Comparison of ENCODE assay signal across 24 mouse cellular contexts in the genomic region with DNA sequence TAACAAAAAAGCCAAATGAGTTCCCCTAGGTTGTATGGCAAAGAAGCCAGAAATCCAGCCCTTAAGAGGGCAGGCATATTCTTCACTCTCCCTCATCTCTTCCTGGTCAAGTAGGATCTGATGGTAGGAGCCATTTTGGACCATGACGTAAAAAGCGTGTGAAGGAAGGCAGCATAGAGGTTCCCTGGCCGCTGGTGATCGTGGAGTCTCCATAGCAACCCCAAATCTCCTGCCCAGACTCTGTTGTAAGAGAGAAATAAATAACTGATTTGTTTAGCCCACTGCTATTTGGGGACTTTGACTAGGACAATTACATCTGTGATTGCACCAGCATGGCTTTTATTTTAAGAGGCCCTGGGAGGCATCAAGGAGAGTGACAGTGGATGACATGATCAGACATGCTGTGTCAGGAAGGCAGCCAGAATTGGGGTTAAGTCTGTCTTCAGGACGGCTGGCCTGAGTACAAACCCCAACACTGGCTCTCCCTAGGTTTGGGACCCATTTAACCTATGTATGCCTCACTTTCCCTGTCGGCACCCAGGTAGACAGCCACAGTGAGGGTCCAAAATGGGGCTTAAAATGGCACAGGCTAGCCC. TPM values are rescaled to one million over a fixed set of nuclear protein-coding genes. Genes with fewer than 3 reads are reported as not detected.
DNase-seq lines count a peak whose midpoint lies in the region; ATAC-seq and TF ChIP-seq lines count a peak whose summit lies in the region.
"Had no signal": no experiment of that assay in that cellular context is flagged by ENCODE, and none has a peak within 500 bp of the region (broad histone marks: within the 10 kb centered on the region; RNA-seq: fewer than 3 reads in every experiment).

No protein-coding gene starts in this region.

- no peaks in the 10 kb centered on the region; the same call in 1 of the 2 replicates for H3K4me1 ChIP-seq in forebrain, embryonic 16.5 days (replicated peaks; ENCODE audit: control insufficient read depth, insufficient read depth, low read length)
- peaks cover 7% of the 10 kb centered on the region; the same call in 1 of the 2 replicates for H3K4me1 ChIP-seq in forebrain, embryonic 15.5 days
- peaks cover 9% of the 10 kb centered on the region; the same call in 1 of the 2 replicates for H3K4me1 ChIP-seq in hindbrain, postnatal 0 days (ENCODE audit: insufficient read depth, low read length)
- H3K4me1 ChIP-seq in hindbrain, embryonic 11.5 days (replicated peaks; ENCODE audit: control insufficient read depth, insufficient read depth, low read length), result no peaks in the 10 kb centered on the region
- H3K4me1 ChIP-seq in neural tube, embryonic 12.5 days, result peaks cover 9% of the 10 kb centered on the region; the same call in 1 of the 2 replicates
- H3K4me1 ChIP-seq in cerebellum, adult 2 months (ENCODE audit: control insufficient read depth, insufficient read depth, low read length), result peaks cover 5% of the 10 kb centered on the region

- no peak overlapping the region for H3K4me3 ChIP-seq in forebrain, embryonic 16.5 days (replicated peaks; ENCODE audit: low read length)
- H3K4me3 ChIP-seq in forebrain, embryonic 15.5 days, result no peak overlapping the region
- H3K4me3 ChIP-seq in hindbrain, postnatal 0 days (ENCODE audit: low read length), result no peak overlapping the region
- H3K4me3 ChIP-seq in hindbrain, embryonic 11.5 days (ENCODE audit: low read depth, low read length), result no peak overlapping the region
- H3K4me3 ChIP-seq in neural tube, embryonic 12.5 days, result no peak overlapping the region
- no peak overlapping the region for H3K4me3 ChIP-seq in cerebellum, adult 2 months (replicated peaks; ENCODE audit: insufficient read depth, low read depth, low read length)
- H3K4me3 ChIP-seq: hindbrain, embryonic 15.5 days; kidney, embryonic 15.5 days; lung, embryonic 15.5 days had no signal

- no peak for TF ChIP-seq CTCF in hindbrain, postnatal 0 days (IDR thresholded peaks at IDR 0.05; ENCODE audit: low read depth)
- TF ChIP-seq CTCF in cerebellum, adult 2 months (IDR thresholded peaks at IDR 0.05; ENCODE audit: borderline replicate concordance, insufficient read depth, low read depth, low read length), result no peak

- H3K9ac ChIP-seq in forebrain, embryonic 16.5 days (replicated peaks; ENCODE audit: low read depth, low read length), result no peak overlapping the region
- H3K9ac ChIP-seq in forebrain, embryonic 15.5 days (replicated peaks), result no peak overlapping the region
- H3K9ac ChIP-seq in hindbrain, postnatal 0 days (replicated peaks; ENCODE audit: low read length), result no peak overlapping the region
- H3K9ac ChIP-seq in hindbrain, embryonic 11.5 days (ENCODE audit: low read depth, low read length), result no peak overlapping the region
- no peak overlapping the region for H3K9ac ChIP-seq in neural tube, embryonic 12.5 days
- H3K9ac ChIP-seq: hindbrain, embryonic 15.5 days; kidney, embryonic 15.5 days; lung, embryonic 15.5 days had no signal

- no peaks in the 10 kb centered on the region for H3K9me3 ChIP-seq in forebrain, embryonic 16.5 days (ENCODE audit: control insufficient read depth, low read length)
- H3K9me3 ChIP-seq in forebrain, embryonic 15.5 days, result no peaks in the 10 kb centered on the region
- no peaks in the 10 kb centered on the region for H3K9me3 ChIP-seq in hindbrain, postnatal 0 days (ENCODE audit: low read length)
- no peaks in the 10 kb centered on the region for H3K9me3 ChIP-seq in hindbrain, embryonic 11.5 days (ENCODE audit: control insufficient read depth, low read length)
- no peaks in the 10 kb centered on the region for H3K9me3 ChIP-seq in neural tube, embryonic 12.5 days
- H3K9me3 ChIP-seq: hindbrain, embryonic 15.5 days; kidney, embryonic 15.5 days; lung, embryonic 15.5 days had no signal

- WGBS in forebrain, embryonic 16.5 days, result 40% methylated on average over 6 of the region's 6 CpGs
- 36% methylated on average over 6 of the region's 6 CpGs for WGBS in forebrain, embryonic 15.5 days
- WGBS in hindbrain, postnatal 0 days, result 29% methylated on average over 6 of the region's 6 CpGs
- WGBS in hindbrain, embryonic 11.5 days, result 59% methylated on average over 6 of the region's 6 CpGs
- WGBS in neural tube, embryonic 12.5 days, result 37% methylated on average over 6 of the region's 6 CpGs
- 78% methylated on average over 6 of the region's 6 CpGs for WGBS in cerebellum, adult 2 months

- ATAC-seq in forebrain, embryonic 16.5 days, result peak; percentile 31; the same call in 1 of the 2 replicates
- ATAC-seq in forebrain, embryonic 15.5 days (replicated peaks), result no peak
- peak; percentile 78 for ATAC-seq in hindbrain, postnatal 0 days
- no peak for ATAC-seq in hindbrain, embryonic 11.5 days (ENCODE audit: low FRiP score)
- 0 out of 2 replicates have a peak, but pooled peaks have one; percentile 33 for ATAC-seq in neural tube, embryonic 12.5 days (ENCODE audit: low FRiP score, low read depth)
- ATAC-seq: intestine, postnatal 0 days had no signal

- no peaks in the 10 kb centered on the region for H3K36me3 ChIP-seq in forebrain, embryonic 16.5 days (ENCODE audit: control insufficient read depth, insufficient read depth)
- H3K36me3 ChIP-seq in forebrain, embryonic 15.5 days, result no peaks in the 10 kb centered on the region
- no peaks in the 10 kb centered on the region for H3K36me3 ChIP-seq in hindbrain, postnatal 0 days (ENCODE audit: insufficient read depth, low read length)
- no peaks in the 10 kb centered on the region for H3K36me3 ChIP-seq in hindbrain, embryonic 11.5 days (ENCODE audit: control insufficient read depth, insufficient read depth, low read length)
- no peaks in the 10 kb centered on the region for H3K36me3 ChIP-seq in neural tube, embryonic 12.5 days
- H3K36me3 ChIP-seq: hindbrain, embryonic 15.5 days; kidney, embryonic 15.5 days; lung, embryonic 15.5 days had no signal

- no peak overlapping the region for H3K4me2 ChIP-seq in forebrain, embryonic 16.5 days (ENCODE audit: low read length)
- H3K4me2 ChIP-seq in forebrain, embryonic 15.5 days (replicated peaks), result no peak overlapping the region
- H3K4me2 ChIP-seq in hindbrain, postnatal 0 days (ENCODE audit: low read depth, low read length), result no peak overlapping the region
- H3K4me2 ChIP-seq in hindbrain, embryonic 11.5 days (replicated peaks; ENCODE audit: low read depth, low read length), result no peak overlapping the region
- H3K4me2 ChIP-seq in neural tube, embryonic 12.5 days (replicated peaks), result no peak overlapping the region
- H3K4me2 ChIP-seq: heart, embryonic 11.5 days; hindbrain, embryonic 15.5 days; kidney, embryonic 15.5 days; liver, embryonic 11.5 days; lung, embryonic 15.5 days had no signal

- H3K27me3 ChIP-seq in forebrain, embryonic 16.5 days (replicated peaks; ENCODE audit: control insufficient read depth, insufficient read depth, low read length), result no peaks in the 10 kb centered on the region
- no peaks in the 10 kb centered on the region for H3K27me3 ChIP-seq in forebrain, embryonic 15.5 days
- H3K27me3 ChIP-seq in hindbrain, postnatal 0 days (ENCODE audit: insufficient read depth, low read length), result no peaks in the 10 kb centered on the region
- H3K27me3 ChIP-seq in hindbrain, embryonic 11.5 days (ENCODE audit: control insufficient read depth, insufficient read depth, low read length), result no peaks in the 10 kb centered on the region
- no peaks in the 10 kb centered on the region for H3K27me3 ChIP-seq in neural tube, embryonic 12.5 days (replicated peaks)
- no peaks in the 10 kb centered on the region for H3K27me3 ChIP-seq in cerebellum, adult 2 months (ENCODE audit: control insufficient read depth, insufficient read depth, low read length)
- H3K27me3 ChIP-seq: hindbrain, embryonic 15.5 days; kidney, embryonic 15.5 days had no signal

- H3K27ac ChIP-seq in forebrain, embryonic 16.5 days (ENCODE audit: low read length), result no peak overlapping the region
- H3K27ac ChIP-seq in forebrain, embryonic 15.5 days (replicated peaks), result no peak overlapping the region
- H3K27ac ChIP-seq in hindbrain, postnatal 0 days, result peak overlapping the region; percentile 41; the same call in 1 of the 2 replicates
- H3K27ac ChIP-seq in hindbrain, embryonic 11.5 days (ENCODE audit: low read depth, low read length), result no peak overlapping the region
- no peak overlapping the region for H3K27ac ChIP-seq in neural tube, embryonic 12.5 days
- no peak overlapping the region for H3K27ac ChIP-seq in cerebellum, adult 2 months (ENCODE audit: insufficient read depth, low read length)
- H3K27ac ChIP-seq: hindbrain, embryonic 15.5 days; kidney, embryonic 15.5 days; lung, embryonic 15.5 days; macrophage had no signal

- DNase-seq in hindbrain, postnatal 0 days (ENCODE audit: low spot score), result peak; percentile 70
- no peak for DNase-seq in hindbrain, embryonic 11.5 days (ENCODE audit: low spot score)
- DNase-seq in neural tube, embryonic 10.5 days (ENCODE audit: extremely low spot score, low spot score), result no peak
- DNase-seq in lung, postnatal 14 days, result no peak
- DNase-seq in cerebellum, adult 2 months, result no peak
- DNase-seq: adrenal gland, adult 8-10 months; cerebellum, adult 11 months; cerebellum, postnatal 14 days; embryo, embryonic 11 days; gastrocnemius, postnatal 14 days; heart, postnatal 14 days; layer of hippocampus, postnatal 36 days; right cerebral cortex, adult 18-20 months; thymus, postnatal 36 days had no signal

- TF ChIP-seq POLR2A in cerebellum, adult 2 months (IDR thresholded peaks at IDR 0.05; ENCODE audit: borderline replicate concordance, insufficient read depth, low read length), result no peak

RNA-seq across cellular contexts. Expression of a gene that starts 8.3 kb away (rescaled TPM):
- polyA plus RNA-seq in forebrain, embryonic 16.5 days (2015; fragmentation: Nextera tagmentation; extraction: Ambion mirVana), result 1.8 and 2.0 TPM in 2 replicates
- 1.9 TPM in 2 replicates for polyA plus RNA-seq in forebrain, embryonic 15.5 days (2015; fragmentation: Nextera tagmentation; extraction: Ambion mirVana)
- 7.4 and 8.5 TPM in 2 replicates for total RNA-seq in hindbrain, postnatal 0 days (2014; rRNA removed)
- 6.5 and 6.6 TPM in 2 replicates for polyA plus RNA-seq in hindbrain, postnatal 0 days (2015; fragmentation: Nextera tagmentation; extraction: Ambion mirVana)
- 0.25 and 0.82 TPM in 2 replicates for polyA plus RNA-seq in hindbrain, embryonic 11.5 days (2014; fragmentation: Nextera tagmentation; extraction: Ambion mirVana)
- polyA plus RNA-seq in neural tube, embryonic 12.5 days (2016; fragmentation: Nextera tagmentation; extraction: Ambion mirVana), result 1.5 and 1.7 TPM in 2 replicates
- 24.0 and 26.0 TPM in 2 replicates for polyA plus RNA-seq in cerebellum, adult 2 months (2012; rRNA removed)

Comparison
In these comparisons a context has a peak if more than half of its experiments do, and no peak if none do; other contexts are left out.
1. ATAC-seq: peak in forebrain, embryonic 16.5 days (single experiment), hindbrain, postnatal 0 days (single experiment) and neural tube, embryonic 12.5 days (single experiment); none in forebrain, embryonic 15.5 days (single experiment) and hindbrain, embryonic 11.5 days (single experiment).